Mouse (Mus musculus): ENCODE measurements around the gene Trim26. TPM values are rescaled to one million over a fixed set of nuclear protein-coding genes. Genes with fewer than 3 reads are reported as not detected.
"Not testable (repeated sequence)": the region's sequence is repeated elsewhere in the genome, so short reads cannot be mapped to it uniquely, and the experiment has no call there.

Gene Trim26
- 10 to 100 TPM; 18.9 to 23.5 TPM for total RNA-seq (2021)
- long read RNA-seq, experiment 1, partial matches to known transcripts: 1 of 4 reads
- long read RNA-seq, experiment 1, other reads (novel, unspliced or antisense): 3 of 4 reads
- long read RNA-seq, experiment 2, partial matches to known transcripts: 2 of 10 reads
- long read RNA-seq, experiment 2, other reads (novel, unspliced or antisense): 8 of 10 reads

GRCm38 (mm10) chr17:36836874-36837647 lies at the start of gene Trim26:
Gene Trim26, plus strand, starts transcription at chr17:36837134.
- intact Hi-C loops (cut with DNase I): loop anchor here (5.0 kb wide), 1 partner anchor 115 kb away; the partner anchor contains the start of gene Ppp1r11
- H3K27ac ChIP-seq: peak within 1 kb of the TSS; percentile 93
- peak; percentile 98 for DNase-seq
- no peak for TF ChIP-seq CTCF (IDR thresholded peaks at IDR 0.05)
- peak within 1 kb of the TSS; percentile 84 for H3K4me3 ChIP-seq

GRCm38 (mm10) chr17:36788351-36788750 lies 48.6 kb upstream of the Trim26 start:
- no peak for DNase-seq
- intact Hi-C loops (cut with DNase I): loop anchor here (2.0 kb wide), 2 partner anchors 36 to 434 kb away; no protein-coding TSS in a partner anchor
- Histone ChIP-seq H3K4me3 (no peak overlapping the region), H3K27ac (no peak overlapping the region)
- TF ChIP-seq CTCF (IDR thresholded peaks at IDR 0.05): no peak

- H3K4me3 ChIP-seq, H3K27ac ChIP-seq: not testable (repeated sequence)
- intact Hi-C loops (cut with DNase I): loop anchor here (2.0 kb wide), 2 partner anchors 36 to 434 kb away; no protein-coding TSS in a partner anchor
- peak; percentile 66 for DNase-seq
- peak; percentile 84 for TF ChIP-seq CTCF (IDR thresholded peaks at IDR 0.05)
These were observed 48.1 kb upstream of the Trim26 start for GRCm38 (mm10) chr17:36788801-36789200.

- Histone ChIP-seq H3K27ac (no peak overlapping the region), H3K4me3 (no peak overlapping the region)
- DNase-seq: no peak
- intact Hi-C loops (cut with DNase I): loop anchor here (10.0 kb wide), 1 partner anchor 495 kb away; no protein-coding TSS in a partner anchor
- no peak for TF ChIP-seq CTCF (IDR thresholded peaks at IDR 0.05)
These were observed 37.4 kb upstream of the Trim26 start for GRCm38 (mm10) chr17:36799493-36799892.

- intact Hi-C loops (cut with DNase I): loop anchor here (10.0 kb wide), 1 partner anchor 495 kb away; no protein-coding TSS in a partner anchor
- H3K27ac ChIP-seq, DNase-seq, H3K4me3 ChIP-seq: not testable (repeated sequence)
These were observed 36.9 kb upstream of the Trim26 start for GRCm38 (mm10) chr17:36799921-36800462.

GRCm38 (mm10) chr17:36811871-36812270 lies 25.1 kb upstream of the Trim26 start, which contains the start of gene H2-M10.6:
Gene H2-M10.6, plus strand, starts transcription at chr17:36812171.
- intact Hi-C loops (cut with DNase I): no loop called here
- Histone ChIP-seq H3K4me3 (no peak within 1 kb of the TSS), H3K27ac (no peak within 1 kb of the TSS)
- no peak for TF ChIP-seq CTCF (IDR thresholded peaks at IDR 0.05)
- no peak for DNase-seq

- intact Hi-C loops (cut with DNase I): loop anchor here (2.0 kb wide), 1 partner anchor 35 kb away; no protein-coding TSS in a partner anchor
- peak; percentile 48 for DNase-seq
- TF ChIP-seq CTCF (IDR thresholded peaks at IDR 0.05): peak; percentile 72
- H3K27ac ChIP-seq: no peak overlapping the region
- H3K4me3 ChIP-seq: no peak overlapping the region
These were observed 12.9 kb upstream of the Trim26 start for GRCm38 (mm10) chr17:36824005-36824404.

- H3K4me3 ChIP-seq: no peak overlapping the region
- H3K27ac ChIP-seq: peak overlapping the region; percentile 43; the same call in 1 of the 2 replicates
- DNase-seq: no peak
- intact Hi-C loops (cut with DNase I): loop anchor here (2.0 kb wide), 1 partner anchor 37 kb away; no protein-coding TSS in a partner anchor
- peak; percentile 46 for TF ChIP-seq CTCF (IDR thresholded peaks at IDR 0.05)
These were observed 11.4 kb upstream of the Trim26 start for GRCm38 (mm10) chr17:36825525-36825924.

- TF ChIP-seq CTCF (IDR thresholded peaks at IDR 0.05): peak; percentile 86
- peak; percentile 92 for DNase-seq
- intact Hi-C loops (cut with DNase I); H3K4me3 ChIP-seq: not testable (repeated sequence)
- H3K27ac ChIP-seq: peak overlapping the region; percentile 43; the same call in 1 of the 2 replicates
These were observed 10.9 kb upstream of the Trim26 start for GRCm38 (mm10) chr17:36826002-36826401.

GRCm38 (mm10) chr17:36828488-36828887 lies 8.4 kb upstream of the Trim26 start:
- intact Hi-C loops (cut with DNase I): no loop called here
- no peak for DNase-seq
- TF ChIP-seq CTCF (IDR thresholded peaks at IDR 0.05): no peak
- H3K27ac ChIP-seq: no peak overlapping the region
- H3K4me3 ChIP-seq: no peak overlapping the region

GRCm38 (mm10) chr17:36830470-36830869 lies 6.5 kb upstream of the Trim26 start:
- TF ChIP-seq CTCF (IDR thresholded peaks at IDR 0.05): no peak
- Histone ChIP-seq H3K27ac (no peak overlapping the region), H3K4me3 (no peak overlapping the region)
- intact Hi-C loops (cut with DNase I): no loop called here
- no peak for DNase-seq

GRCm38 (mm10) chr17:36832694-36833093 lies 4.2 kb upstream of the Trim26 start:
- intact Hi-C loops (cut with DNase I): no loop called here
- TF ChIP-seq CTCF (IDR thresholded peaks at IDR 0.05): no peak
- no peak for DNase-seq
- H3K4me3 ChIP-seq: no peak overlapping the region
- H3K27ac ChIP-seq: no peak overlapping the region

Measured in gastrocnemius, adult 2 months (tissue).